25 mouse cellular contexts compared by ENCODE assay signal in genomic region chr12:79739918-79740639, GRCm38 (mm10).
"Had no signal": no experiment of that assay in that cellular context is flagged by ENCODE, and none has a peak within 500 bp of the region (broad histone marks: within the 10 kb centered on the region; RNA-seq: fewer than 3 reads in every experiment).

No protein-coding gene starts in this region.

- H3K9ac ChIP-seq: forebrain, postnatal 0 days; heart, embryonic 13.5 days; heart, embryonic 15.5 days; hindbrain, embryonic 13.5 days; hindbrain, embryonic 15.5 days; intestine, embryonic 15.5 days; kidney, embryonic 15.5 days; limb, embryonic 13.5 days; limb, embryonic 15.5 days; liver, embryonic 12.5 days; liver, embryonic 14.5 days had no signal

- H3K36me3 ChIP-seq: heart, embryonic 13.5 days; heart, embryonic 15.5 days; hindbrain, embryonic 13.5 days; hindbrain, embryonic 15.5 days; intestine, embryonic 15.5 days; kidney, embryonic 15.5 days; limb, embryonic 13.5 days; limb, embryonic 15.5 days; liver, embryonic 12.5 days had no signal

- DNase-seq: forebrain, postnatal 0 days; gastrocnemius, postnatal 10 days; gastrocnemius, postnatal 25 days; heart, adult 18-20 months; heart, postnatal 36 days; kidney, adult 11 months; kidney, adult 2 months; kidney, adult 9 months; kidney, postnatal 14 days; kidney, postnatal 36 days; layer of hippocampus, postnatal 36 days; left cerebral cortex, postnatal 4 days; lung, adult 18-20 months had no signal

- H3K27me3 ChIP-seq: heart, embryonic 13.5 days; heart, embryonic 15.5 days; hindbrain, embryonic 13.5 days; hindbrain, embryonic 15.5 days; intestine, embryonic 15.5 days; kidney, embryonic 15.5 days; limb, embryonic 13.5 days; limb, embryonic 15.5 days; liver, embryonic 12.5 days had no signal

- H3K9me3 ChIP-seq: heart, embryonic 13.5 days; heart, embryonic 15.5 days; hindbrain, embryonic 13.5 days; hindbrain, embryonic 15.5 days; intestine, embryonic 15.5 days; kidney, embryonic 15.5 days; limb, embryonic 13.5 days; limb, embryonic 15.5 days; liver, embryonic 12.5 days had no signal

- H3K4me3 ChIP-seq: heart, embryonic 13.5 days; heart, embryonic 15.5 days; hindbrain, embryonic 13.5 days; hindbrain, embryonic 15.5 days; intestine, embryonic 15.5 days; kidney, embryonic 15.5 days; limb, embryonic 13.5 days; limb, embryonic 15.5 days; liver, embryonic 12.5 days had no signal

- H3K27ac ChIP-seq: heart, embryonic 13.5 days; heart, embryonic 15.5 days; hindbrain, embryonic 13.5 days; hindbrain, embryonic 15.5 days; hindbrain, postnatal 0 days; intestine, embryonic 15.5 days; kidney, embryonic 15.5 days; kidney, postnatal 0 days; limb, embryonic 13.5 days; limb, embryonic 15.5 days; liver, embryonic 12.5 days; liver, embryonic 14.5 days had no signal

- ATAC-seq: forebrain, postnatal 0 days; hindbrain, postnatal 0 days; intestine, embryonic 15.5 days; liver, embryonic 12.5 days had no signal

- H3K4me2 ChIP-seq: heart, embryonic 13.5 days; heart, embryonic 15.5 days; hindbrain, embryonic 13.5 days; hindbrain, embryonic 15.5 days; intestine, embryonic 15.5 days; kidney, embryonic 15.5 days; limb, embryonic 13.5 days; limb, embryonic 15.5 days; liver, embryonic 12.5 days had no signal
